Mouse (Mus musculus): ENCODE measurements at regions not wholly inside any gene's neighbourhood (a gene's known extent, or its start where the extent isn't known, plus 50 kb on each side); places are given as distances from the start of the nearest gene placed in this dataset.

DNA sequence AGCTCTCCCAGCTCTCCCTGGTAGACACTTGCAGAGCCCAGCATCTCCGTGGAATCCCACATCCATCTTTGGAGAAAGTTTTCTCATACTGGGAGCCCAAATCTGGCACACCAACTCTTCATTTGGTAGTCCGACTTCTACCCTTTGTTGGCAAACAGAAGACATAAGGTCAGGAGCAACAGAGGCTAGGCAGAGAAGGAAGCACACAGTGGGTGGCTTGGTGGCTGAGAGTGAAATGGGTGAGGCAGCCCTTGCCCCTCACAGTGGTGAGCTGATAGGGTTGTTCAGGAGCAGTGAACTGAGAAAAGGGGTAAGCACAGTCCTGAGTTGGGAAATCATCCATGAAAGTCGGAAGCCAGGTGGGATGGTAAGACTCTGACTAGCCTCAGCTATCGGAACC is 157.6 kb upstream of the Arid2 start:
- no peak overlapping the region for H3K9ac ChIP-seq
- peaks cover 26% of the 10 kb centered on the region for H3K4me1 ChIP-seq
- H3K36me3 ChIP-seq = no peaks in the 10 kb centered on the region
- no peak overlapping the region for H3K27ac ChIP-seq
- peak; percentile 42; the same call in 1 of the 2 replicates for ATAC-seq (replicated peaks; ENCODE audit: low FRiP score)
- no peak overlapping the region for H3K4me3 ChIP-seq (replicated peaks)
- H3K4me2 ChIP-seq = no peak overlapping the region
- H3K27me3 ChIP-seq = no peaks in the 10 kb centered on the region
- 63% methylated on average over 4 of the region's 4 CpGs for WGBS
- H3K9me3 ChIP-seq (replicated peaks) = no peaks in the 10 kb centered on the region

DNA sequence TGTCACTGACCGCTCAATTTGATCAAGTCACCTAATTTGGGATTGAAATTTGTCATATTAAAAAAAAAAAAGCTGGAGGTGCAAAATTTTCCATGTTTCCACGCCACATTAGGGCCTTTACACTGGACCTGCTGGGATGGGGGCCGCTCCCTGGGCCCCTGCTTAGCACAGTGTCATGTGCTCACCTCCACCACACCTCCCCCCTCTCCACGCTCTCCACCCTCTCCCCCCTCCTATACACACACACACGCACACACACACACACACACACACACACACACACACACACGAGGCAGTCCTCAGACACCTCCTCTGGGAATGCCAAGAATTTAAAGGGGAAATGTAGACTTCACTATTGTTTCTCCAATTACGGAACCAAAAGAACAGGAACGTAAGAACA is 156.8 kb upstream of the Arid2 start:
- Histone ChIP-seq H3K9me3 (replicated peaks) (no peaks in the 10 kb centered on the region), H3K4me3 (replicated peaks) (no peak overlapping the region), H3K9ac (no peak overlapping the region), H3K36me3 (no peaks in the 10 kb centered on the region), H3K4me2 (no peak overlapping the region), H3K27me3 (no peaks in the 10 kb centered on the region), H3K4me1 (peaks cover 32% of the 10 kb centered on the region), H3K27ac (no peak overlapping the region)
- ATAC-seq (replicated peaks; ENCODE audit: low FRiP score) = no peak
- 73% methylated on average over 8 of the region's 8 CpGs for WGBS

DNA sequence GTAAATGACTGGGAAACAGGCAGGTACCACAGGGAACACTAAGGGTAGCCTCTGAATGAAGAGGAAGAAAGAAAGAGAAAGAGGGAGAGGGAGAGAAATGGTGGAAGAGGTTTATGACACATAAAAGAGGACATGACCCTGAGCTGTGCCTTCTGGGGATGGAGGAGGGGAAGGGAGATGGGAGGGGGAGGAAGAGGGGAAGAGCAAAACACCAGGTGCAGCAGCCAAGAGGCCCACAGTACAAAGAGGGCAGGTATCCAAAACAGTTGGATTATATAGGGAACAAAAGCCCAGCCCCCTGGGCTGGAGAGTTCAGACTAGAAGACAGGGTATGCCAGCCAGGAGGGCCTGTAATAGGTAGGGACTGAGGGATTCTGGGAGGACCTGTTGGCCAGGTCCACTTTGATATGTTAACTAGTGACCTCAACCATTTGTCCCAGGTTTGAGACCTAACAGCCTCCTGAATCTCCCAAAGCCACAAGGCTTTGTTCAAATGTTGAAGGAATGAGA is 155.7 kb upstream of the Arid2 start:
- Histone ChIP-seq H3K27ac (no peak overlapping the region), H3K9me3 (replicated peaks) (no peaks in the 10 kb centered on the region), H3K4me3 (replicated peaks) (no peak overlapping the region), H3K9ac (no peak overlapping the region), H3K27me3 (no peaks in the 10 kb centered on the region), H3K4me1 (peaks cover 36% of the 10 kb centered on the region), H3K4me2 (no peak overlapping the region), H3K36me3 (no peaks in the 10 kb centered on the region)
- ATAC-seq (replicated peaks; ENCODE audit: low FRiP score) = no peak

DNA sequence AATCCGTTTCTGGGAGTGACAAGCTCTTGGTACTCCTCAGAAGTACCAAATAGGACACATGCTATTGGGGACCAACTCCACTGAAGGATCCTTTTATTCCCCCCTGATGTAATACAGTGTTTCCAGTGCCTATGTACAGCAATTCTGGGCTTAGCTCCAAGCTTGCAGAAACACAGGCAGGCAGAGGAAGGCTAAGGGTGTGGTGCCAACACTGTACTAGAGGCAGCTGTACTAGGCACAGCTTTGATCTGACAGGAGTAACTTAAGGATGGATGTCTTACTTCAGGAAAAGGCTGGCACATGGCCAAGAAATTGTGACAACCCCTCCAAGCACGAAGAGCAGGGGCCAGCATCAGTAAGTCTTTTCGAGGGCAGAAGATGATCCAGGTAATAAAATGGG is 154.7 kb upstream of the Arid2 start:
- H3K4me1 ChIP-seq = peaks cover 36% of the 10 kb centered on the region
- no peak overlapping the region for H3K4me3 ChIP-seq (replicated peaks)
- no peak overlapping the region for H3K4me2 ChIP-seq
- no peaks in the 10 kb centered on the region for H3K9me3 ChIP-seq (replicated peaks)
- peak; percentile 54; the same call in 1 of the 2 replicates for ATAC-seq (replicated peaks; ENCODE audit: low FRiP score)
- no peak overlapping the region for H3K27ac ChIP-seq
- WGBS = 54% methylated on average over 3 of the region's 3 CpGs
- no peaks in the 10 kb centered on the region for H3K36me3 ChIP-seq
- no peaks in the 10 kb centered on the region for H3K27me3 ChIP-seq
- no peak overlapping the region for H3K9ac ChIP-seq

DNA sequence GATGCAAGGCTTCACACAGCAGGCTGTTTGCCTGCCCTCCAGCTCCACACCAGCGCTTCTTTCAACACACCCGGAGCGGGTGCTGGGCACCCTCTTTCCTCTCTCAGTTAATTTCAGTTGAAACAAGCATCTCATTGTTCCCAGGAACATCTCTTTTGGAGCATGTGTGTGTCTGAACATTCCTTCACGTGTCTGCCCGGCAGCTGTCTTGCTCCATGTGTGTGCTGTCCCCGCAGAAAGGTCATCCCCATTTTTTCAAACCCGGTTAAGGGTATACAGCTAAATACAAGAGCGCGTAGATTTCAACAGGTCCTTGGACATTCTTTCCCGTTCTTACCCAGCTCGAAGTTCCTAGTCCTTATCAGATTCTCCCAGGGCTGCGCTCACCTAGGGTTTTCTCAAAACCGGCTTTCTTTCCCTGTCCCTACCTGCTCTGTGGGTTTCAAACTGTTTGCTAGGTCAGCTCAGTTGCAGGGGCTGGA is 152.0 kb upstream of the Arid2 start:
- no peaks in the 10 kb centered on the region for H3K27me3 ChIP-seq
- H3K4me1 ChIP-seq = peaks cover 29% of the 10 kb centered on the region
- no peaks in the 10 kb centered on the region for H3K9me3 ChIP-seq (replicated peaks)
- peak overlapping the region; percentile 6; the same call in 1 of the 2 replicates for H3K4me3 ChIP-seq (replicated peaks)
- 0 out of 2 replicates have a peak overlapping the region, but pooled peaks have one; percentile 12 for H3K4me2 ChIP-seq
- WGBS = 36% methylated on average over 13 of the region's 13 CpGs
- H3K36me3 ChIP-seq = no peaks in the 10 kb centered on the region
- H3K27ac ChIP-seq = no peak overlapping the region
- no peak overlapping the region for H3K9ac ChIP-seq
- ATAC-seq (replicated peaks; ENCODE audit: low FRiP score) = no peak

DNA sequence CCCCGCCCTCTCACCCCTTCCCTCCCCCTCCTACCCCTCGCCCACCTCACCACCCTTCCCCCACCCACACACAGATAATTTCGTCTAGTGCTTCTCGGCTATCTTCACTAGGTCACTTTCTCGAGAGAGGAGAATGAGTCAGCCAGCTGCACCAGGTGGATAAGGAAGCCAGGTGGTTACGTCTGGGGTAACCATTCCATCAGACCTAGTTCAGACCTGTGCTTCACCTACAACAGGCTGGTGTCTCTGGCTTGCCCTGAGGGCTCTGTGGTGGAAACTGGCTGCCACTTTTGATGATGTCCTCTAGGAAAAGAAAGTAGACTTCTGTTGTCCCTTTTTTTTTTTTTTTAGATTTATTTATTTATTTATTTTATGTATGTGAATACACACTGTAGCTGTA is 151.5 kb upstream of the Arid2 start:
- Histone ChIP-seq H3K9me3 (replicated peaks) (no peaks in the 10 kb centered on the region), H3K36me3 (no peaks in the 10 kb centered on the region), H3K4me1 (peaks cover 26% of the 10 kb centered on the region), H3K9ac (no peak overlapping the region), H3K4me2 (no peak overlapping the region), H3K27ac (no peak overlapping the region), H3K4me3 (replicated peaks) (no peak overlapping the region), H3K27me3 (no peaks in the 10 kb centered on the region)
- 42% methylated on average over 6 of the region's 6 CpGs for WGBS
- ATAC-seq (replicated peaks; ENCODE audit: low FRiP score) = no peak

DNA sequence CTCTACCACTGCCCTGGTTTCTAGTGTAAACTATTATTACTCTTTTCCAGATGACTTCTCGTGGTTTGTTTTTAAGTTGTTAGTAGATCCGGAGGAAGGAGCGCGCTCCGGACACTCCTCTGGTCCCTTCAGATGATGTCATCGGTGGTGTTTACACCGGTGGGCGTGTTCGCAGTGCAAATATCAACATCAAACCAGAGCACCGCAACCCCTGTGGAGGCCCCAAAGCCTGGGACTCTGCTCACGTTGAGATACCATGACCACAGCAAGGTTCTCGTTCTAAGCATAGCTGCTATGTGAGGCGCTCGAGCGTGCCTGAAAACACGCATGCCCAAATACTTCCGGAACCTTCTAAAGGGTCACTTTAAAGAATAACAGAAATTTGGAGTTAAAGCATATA is 149.8 kb upstream of the Arid2 start:
- Histone ChIP-seq H3K9me3 (replicated peaks) (no peaks in the 10 kb centered on the region), H3K4me3 (replicated peaks) (no peak overlapping the region), H3K27me3 (no peaks in the 10 kb centered on the region), H3K9ac (no peak overlapping the region), H3K4me1 (peaks cover 15% of the 10 kb centered on the region), H3K27ac (no peak overlapping the region), H3K4me2 (no peak overlapping the region), H3K36me3 (no peaks in the 10 kb centered on the region)
- ATAC-seq (replicated peaks; ENCODE audit: low FRiP score) = no peak
- WGBS = 88% methylated on average over 17 of the region's 17 CpGs

DNA sequence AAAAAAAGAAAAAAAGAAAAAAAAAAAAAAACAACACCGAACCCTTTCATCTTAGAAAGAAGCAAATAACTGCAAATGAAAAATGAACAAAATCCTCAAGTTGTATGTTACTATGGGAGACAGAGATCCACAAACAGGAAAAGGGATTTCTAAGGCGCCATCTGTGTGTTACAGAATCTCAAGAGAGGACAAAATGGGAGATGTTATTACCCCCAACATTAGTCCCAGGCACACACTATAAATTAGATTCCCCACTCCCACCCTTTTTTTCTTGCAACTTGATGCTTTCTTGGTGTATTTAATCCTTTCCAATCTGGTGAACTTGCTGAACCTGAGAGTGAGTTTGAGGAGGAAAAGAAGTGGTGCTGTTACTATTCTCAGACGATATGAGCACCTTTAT is 149.4 kb upstream of the Arid2 start:
- WGBS = 61% methylated on average over 3 of the region's 3 CpGs
- H3K4me2 ChIP-seq = no peak overlapping the region
- H3K4me1 ChIP-seq = peaks cover 11% of the 10 kb centered on the region
- H3K36me3 ChIP-seq = no peaks in the 10 kb centered on the region
- no peak overlapping the region for H3K4me3 ChIP-seq (replicated peaks)
- H3K27ac ChIP-seq = no peak overlapping the region
- H3K27me3 ChIP-seq = no peaks in the 10 kb centered on the region
- no peak for ATAC-seq (replicated peaks; ENCODE audit: low FRiP score)
- H3K9ac ChIP-seq = no peak overlapping the region
- no peaks in the 10 kb centered on the region for H3K9me3 ChIP-seq (replicated peaks)

DNA sequence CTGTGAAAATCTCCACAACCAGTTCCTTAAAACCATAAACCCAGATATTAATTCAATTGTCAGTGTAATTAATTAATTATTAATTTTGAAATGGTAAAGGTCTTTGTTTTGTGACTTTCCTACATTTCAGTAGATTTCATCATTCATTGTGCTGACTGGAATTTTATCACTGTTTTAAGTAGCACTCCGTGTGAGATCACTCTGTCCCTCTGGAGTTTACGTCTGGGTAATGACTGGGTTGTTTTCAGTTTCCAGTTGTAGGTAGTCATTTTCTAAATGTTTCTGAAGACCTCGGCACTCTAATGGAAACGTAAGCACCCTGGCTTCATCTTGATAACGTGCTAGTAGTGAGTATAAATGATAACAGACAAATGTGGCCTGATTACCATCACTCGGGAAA is 133.8 kb upstream of the Arid2 start:
- 61% methylated on average over 6 of the region's 6 CpGs for WGBS
- no peak for ATAC-seq (replicated peaks; ENCODE audit: low FRiP score)

DNA sequence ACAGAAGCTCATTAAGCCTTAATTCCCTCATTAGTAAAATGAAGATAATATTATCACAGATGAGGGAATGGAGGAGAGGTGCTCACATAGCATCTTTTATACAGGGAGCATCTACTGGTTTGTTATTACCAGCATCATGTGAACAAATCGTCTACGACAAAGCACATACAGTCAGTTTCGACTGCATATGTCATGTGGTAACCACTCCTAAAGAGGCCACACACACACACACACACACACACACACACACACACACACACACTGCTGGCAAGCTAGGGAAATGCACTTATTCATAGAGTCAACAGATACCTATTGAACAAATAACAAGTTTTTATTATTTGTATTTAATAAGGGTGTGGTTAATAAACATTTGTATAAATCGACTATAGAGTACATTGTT is 129.0 kb upstream of the Arid2 start:
- Histone ChIP-seq H3K4me3 (replicated peaks) (no peak overlapping the region), H3K27me3 (no peaks in the 10 kb centered on the region), H3K9ac (no peak overlapping the region), H3K4me2 (no peak overlapping the region), H3K36me3 (no peaks in the 10 kb centered on the region), H3K9me3 (replicated peaks) (no peaks in the 10 kb centered on the region), H3K4me1 (0 out of 2 replicates have a peak, but pooled peaks cover 10% of the 10 kb centered on the region), H3K27ac (no peak overlapping the region)
- 89% methylated on average over 4 of the region's 4 CpGs for WGBS
- ATAC-seq (replicated peaks; ENCODE audit: low FRiP score) = no peak

More for the DNA sequence above, 133.8 kb upstream of the Arid2 start:
- no peak overlapping the region for H3K27ac ChIP-seq
- no peak overlapping the region for H3K4me3 ChIP-seq (replicated peaks)
- no peaks in the 10 kb centered on the region for H3K36me3 ChIP-seq
- H3K4me2 ChIP-seq = no peak overlapping the region
- H3K4me1 ChIP-seq = no peaks in the 10 kb centered on the region
- H3K27me3 ChIP-seq = no peaks in the 10 kb centered on the region
- H3K9me3 ChIP-seq (replicated peaks) = no peaks in the 10 kb centered on the region
- H3K9ac ChIP-seq = no peak overlapping the region

DNA sequence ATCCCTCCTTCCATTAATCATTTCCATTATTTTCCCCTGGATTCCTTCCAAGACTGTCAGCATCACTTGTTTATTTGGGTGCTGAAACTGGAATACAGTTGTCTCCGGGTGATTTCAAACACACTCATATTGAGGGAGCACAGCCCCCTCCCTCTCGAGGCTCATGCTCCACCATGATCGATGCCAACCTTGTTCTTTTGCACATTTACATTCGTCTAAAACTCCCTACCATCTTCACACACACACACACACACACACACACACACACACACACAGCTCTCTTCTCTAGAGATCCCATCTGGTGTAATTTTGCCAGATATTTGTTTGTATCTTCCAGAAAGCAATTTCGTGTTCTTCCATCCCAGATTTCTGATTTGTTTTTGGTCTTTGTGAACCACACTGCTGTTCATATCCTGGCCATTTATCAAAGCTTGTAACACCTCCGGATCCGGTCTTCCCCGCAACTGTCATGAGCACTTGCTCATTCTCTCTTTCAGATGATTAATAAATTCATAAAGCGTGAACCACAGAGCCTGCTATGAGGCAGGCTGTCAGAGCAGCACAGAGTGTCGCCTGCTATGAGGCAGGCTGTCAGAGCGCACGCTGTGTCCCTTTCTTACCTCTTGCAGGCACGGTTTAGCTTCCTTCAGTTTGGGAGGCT is 122.4 kb upstream of the Arid2 start:
- 69% methylated on average over 13 of the region's 13 CpGs for WGBS
- ATAC-seq (replicated peaks; ENCODE audit: low FRiP score) = no peak
- Histone ChIP-seq H3K27ac (no peak overlapping the region), H3K9me3 (replicated peaks) (no peaks in the 10 kb centered on the region), H3K27me3 (peaks cover 3% of the 10 kb centered on the region), H3K4me3 (replicated peaks) (no peak overlapping the region), H3K4me1 (peaks cover 14% of the 10 kb centered on the region; the same call in 1 of the 2 replicates), H3K9ac (no peak overlapping the region), H3K4me2 (no peak overlapping the region), H3K36me3 (no peaks in the 10 kb centered on the region)

DNA sequence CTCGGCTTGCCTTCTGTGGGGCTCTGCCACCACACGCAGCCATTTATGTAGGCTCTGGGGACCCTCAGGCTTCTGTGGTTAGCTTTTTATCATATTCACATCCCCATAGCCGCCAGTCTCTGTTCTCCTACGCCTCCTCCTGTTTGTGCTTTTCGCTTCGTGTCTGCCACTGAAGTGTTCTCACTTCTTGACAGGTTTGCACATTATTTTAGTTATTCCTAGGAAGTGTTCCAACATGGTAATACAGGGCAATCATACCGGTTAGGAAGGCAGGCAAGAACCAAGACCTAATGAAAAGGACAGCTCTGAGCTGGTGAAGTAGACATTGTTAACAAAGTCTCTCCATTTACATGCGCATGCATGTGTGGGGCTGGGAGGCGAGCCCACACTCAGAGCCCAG is 120.1 kb upstream of the Arid2 start:
- Histone ChIP-seq H3K4me3 (replicated peaks) (no peak overlapping the region), H3K27ac (no peak overlapping the region), H3K27me3 (peaks cover 13% of the 10 kb centered on the region), H3K4me1 (peaks cover 17% of the 10 kb centered on the region), H3K9me3 (replicated peaks) (no peaks in the 10 kb centered on the region), H3K4me2 (no peak overlapping the region), H3K36me3 (no peaks in the 10 kb centered on the region), H3K9ac (no peak overlapping the region)
- 86% methylated on average over 9 of the region's 9 CpGs for WGBS
- no peak for ATAC-seq (replicated peaks; ENCODE audit: low FRiP score)

Data from kidney, embryonic 15.5 days (tissue).